Mouse (Mus musculus) monocyte, adult 5-6 weeks (primary cell): ENCODE data around the gene Gm4881. TPM values are rescaled to one million over a fixed set of nuclear protein-coding genes. Genes with fewer than 3 reads are reported as not detected.

Experiments
- ATAC-seq: fragments of 153-309, 156-312 bp; replicated peaks from 2 replicates; pipeline ENCODE4 v1.8.0; 2017; ENCODE audit warnings: mild to moderate bottlenecking; ENCODE audit not compliant: low TSS enrichment, insufficient number of reproducible peaks, severe bottlenecking, poor library complexity, low FRiP score
- total RNA-seq: library from RNA; stranded (forward); fragments of 200-1000, 200-491, 200-594 nt; gene quantifications from 3 replicates; pipeline ENCODE4 v1.2.3, GENCODE M21; 2017

Gene Gm4881
- total RNA-seq, 1 experiment from 2014 or later = not detected

DNA sequence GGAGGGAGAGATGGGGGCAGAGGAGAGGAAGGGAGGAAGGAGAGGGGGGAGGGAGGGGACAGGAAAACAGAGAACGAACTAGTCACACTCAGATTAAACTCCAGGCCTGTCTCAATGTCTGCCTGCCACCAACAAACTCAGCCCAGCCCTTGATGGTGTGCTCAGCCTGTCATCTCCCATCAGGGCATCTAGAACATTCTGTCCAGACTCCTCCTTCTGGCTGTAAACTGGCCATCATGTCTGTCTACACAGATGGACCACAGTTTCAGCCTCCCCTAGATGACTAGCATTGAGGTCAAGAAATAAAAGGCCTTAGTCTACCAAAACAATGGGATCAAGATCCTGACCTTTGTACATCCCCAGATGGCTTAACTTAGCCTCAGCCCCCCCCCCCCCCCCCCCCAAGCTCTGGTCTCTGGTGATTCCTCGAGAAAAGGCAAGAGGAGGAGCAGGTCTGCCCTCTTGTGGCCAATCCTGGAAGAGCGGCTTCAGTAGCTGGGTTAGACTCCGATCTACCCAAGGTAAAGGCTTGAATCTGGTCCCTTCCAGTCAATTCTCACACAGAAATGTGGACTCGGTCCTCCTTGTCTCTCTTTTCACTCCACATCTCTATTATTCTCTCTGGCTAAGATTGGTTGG is 20.7 kb upstream of the Gm4881 start:
- peak; percentile 64; the same call in 1 of the 2 replicates for ATAC-seq

DNA sequence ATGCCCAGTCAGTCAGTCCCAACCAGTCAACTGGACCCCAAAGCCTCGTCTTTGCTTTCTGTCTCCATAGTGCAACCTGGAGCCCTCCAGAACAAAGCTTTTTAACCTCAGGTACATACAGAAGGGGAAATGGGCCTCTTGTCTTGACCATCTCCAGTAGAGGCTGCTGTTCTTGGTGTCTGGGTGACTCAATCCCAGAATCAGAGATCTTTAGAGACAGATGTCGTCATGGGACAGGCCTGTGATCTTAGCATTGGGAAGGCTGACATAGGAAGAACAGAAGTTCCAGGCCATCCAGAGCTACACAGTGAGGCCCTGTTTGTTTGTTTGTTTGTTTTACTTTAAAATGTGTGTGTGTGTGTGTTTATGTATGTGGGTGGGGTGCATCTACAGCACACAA is 20.0 kb upstream of the Gm4881 start:
- ATAC-seq = no peak

DNA sequence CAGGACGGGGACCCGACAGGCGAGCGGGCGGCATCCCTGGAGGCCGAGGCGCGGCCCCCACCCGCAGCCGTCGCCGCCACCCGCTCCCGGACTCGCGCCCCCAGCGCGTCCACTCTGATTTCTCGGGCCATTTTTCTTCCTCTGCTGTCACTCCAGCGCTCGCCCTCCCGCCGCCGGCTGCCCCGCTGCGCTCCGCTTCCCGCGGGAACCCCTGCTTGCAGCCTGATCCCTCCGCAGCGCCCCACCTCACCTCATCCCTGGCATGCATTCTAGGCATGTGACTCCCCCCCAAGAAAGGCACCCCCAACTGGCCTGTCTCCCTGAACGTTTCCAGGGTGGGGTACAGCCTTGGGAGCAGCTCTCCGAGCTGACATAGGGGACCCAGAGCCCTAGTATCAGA is 10.9 kb upstream of the Gm4881 start:
- no peak for ATAC-seq

DNA sequence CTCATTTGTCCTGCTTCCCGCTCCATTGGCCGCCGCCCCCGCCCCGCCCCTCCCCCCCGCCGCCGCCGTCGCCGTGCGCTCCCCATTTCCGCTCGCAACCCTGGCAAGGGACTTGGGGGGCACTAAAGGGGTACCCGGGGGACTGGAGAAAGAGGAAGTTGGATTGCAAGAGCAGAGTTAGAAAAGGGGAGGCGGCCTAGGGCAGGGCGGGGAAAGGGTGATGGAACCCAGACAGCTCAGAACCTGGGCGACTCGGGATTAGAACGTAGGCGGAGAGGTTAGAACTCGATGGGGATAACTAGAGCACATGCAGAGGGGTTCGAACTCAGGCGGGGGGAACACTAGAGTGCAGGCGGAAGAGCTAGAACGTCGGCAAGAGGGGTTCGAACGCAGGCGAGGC is 10.2 kb upstream of the Gm4881 start:
- ATAC-seq = peak; percentile 59

DNA sequence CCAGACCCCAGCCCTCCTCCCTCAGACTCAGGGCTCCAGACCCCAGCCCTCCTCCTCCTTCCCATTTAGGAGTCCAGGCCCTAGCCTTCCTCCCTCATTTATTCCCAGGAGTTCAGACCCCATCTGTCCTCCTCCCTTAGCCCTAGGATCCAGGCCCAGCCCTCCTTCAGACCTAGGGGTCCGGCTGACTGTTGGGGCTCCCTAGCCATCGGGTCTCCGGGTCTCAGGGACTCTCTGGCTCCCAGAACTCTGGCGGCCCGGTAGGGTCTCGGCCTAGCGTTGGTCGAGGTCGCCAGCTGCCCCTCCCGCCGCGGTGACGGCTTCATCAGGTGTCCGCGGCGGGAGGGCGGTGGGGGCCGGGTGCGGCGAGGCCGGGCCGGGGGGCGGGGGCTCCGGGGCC is 9.7 kb upstream of the Gm4881 start:
- ATAC-seq = no peak

DNA sequence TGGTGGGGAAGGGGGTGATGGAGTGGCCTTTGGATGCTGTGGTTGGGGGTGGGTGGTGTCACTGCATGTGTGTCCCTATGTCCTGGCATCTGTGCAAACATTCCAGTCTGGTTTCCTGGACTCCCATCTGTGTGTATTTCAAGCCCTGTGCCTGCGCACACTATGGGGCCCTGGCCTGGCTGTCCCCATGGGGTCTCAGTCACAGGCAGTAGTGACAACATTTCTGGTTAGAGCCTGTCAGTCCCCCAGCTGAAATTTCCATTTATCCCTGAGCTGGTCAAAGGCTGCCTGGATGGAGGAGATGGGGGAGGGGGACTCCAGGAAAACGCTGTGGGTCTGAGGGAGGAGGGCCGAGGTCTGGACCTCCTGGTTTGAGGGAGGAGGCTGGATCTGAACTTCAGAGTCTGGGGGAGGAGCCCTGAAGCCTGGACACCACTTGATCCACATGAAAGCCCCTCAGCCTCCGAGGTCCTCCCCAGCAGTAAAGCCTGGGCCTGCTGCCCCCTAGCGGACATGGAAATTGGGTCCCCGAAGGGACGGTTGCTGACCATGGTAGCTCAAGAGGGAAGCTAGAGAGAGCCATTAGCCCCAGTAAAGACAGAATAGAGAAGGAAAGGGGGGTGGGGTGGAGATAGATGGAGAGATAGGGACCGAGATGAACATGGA is 5.8 kb upstream of the Gm4881 start:
- peak; percentile 44; the same call in 1 of the 2 replicates for ATAC-seq

DNA sequence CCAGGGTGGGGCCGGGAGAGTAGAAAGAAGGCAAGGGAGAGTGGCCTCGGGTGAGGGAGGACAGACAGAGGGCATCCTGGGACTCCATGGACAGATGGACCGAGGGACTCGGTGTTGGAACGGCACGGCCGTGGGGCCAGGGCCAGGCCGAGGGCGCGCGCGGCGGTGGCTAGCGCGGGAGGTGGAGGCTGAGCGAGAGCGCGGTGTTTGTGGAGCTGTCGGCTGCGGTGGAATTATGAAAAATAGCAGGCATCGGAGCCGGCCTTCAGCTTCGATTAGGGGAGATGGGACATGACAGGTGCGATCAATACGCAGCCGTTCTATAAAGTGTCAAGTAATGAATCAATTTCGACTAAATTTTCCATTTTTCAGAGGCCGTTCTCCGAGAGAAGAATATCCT is 4.5 kb upstream of the Gm4881 start:
- ATAC-seq = no peak

DNA sequence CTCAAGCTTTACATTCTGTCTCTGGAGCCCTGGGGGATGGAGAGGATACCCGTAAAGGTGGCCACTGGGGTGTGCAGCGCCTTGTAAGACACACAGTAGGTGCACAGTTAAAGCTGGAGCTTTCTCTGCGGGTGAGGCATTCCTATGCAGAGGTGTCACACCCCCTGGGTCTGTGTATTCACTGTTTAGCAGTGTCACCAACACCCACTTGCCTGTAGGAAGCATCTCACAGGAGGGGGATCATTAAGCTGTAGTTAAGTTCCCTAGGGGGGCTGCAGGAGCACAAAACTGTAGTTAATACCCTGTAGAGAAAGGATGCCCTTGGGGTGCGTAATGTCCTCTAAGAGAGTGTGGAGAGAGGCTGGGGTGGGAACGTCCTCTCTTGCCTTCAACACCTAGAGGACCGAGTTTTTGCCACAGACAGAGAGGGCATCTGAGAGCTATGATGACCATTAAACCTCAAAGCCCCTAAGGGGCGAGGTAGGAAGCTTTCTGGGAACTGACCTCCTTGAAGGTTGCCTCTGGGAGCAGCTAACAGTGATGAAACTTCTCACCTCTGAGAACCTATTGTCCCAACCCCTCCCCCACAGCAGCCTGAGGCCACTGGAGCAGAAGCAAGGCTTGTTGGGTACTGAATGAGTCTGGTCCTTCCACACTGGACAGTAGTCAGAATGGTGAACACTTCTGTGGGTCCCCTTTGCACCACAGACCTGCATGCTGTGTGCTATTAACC is 3.2 kb upstream of the Gm4881 start:
- no peak for ATAC-seq

DNA sequence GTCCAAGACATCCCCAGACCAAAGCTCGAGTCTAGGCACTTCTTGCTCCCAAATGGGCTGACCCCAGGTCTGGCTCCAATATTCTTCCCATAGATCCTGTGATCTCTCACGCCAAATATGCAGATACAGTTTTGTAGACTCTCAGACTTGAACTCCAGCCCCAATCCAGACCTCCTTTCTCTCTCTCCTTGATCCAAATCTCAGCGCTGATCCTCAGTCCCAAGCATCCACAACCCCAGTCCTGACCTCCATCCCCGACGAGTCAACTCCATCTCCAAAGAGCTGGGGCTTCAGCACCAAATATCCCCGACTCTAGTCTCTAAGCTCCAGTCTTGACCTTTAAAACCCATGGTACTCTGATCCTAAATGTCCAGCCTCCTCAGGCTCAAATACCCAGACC is 653 bp downstream of the Gm4881 start:
- no peak for ATAC-seq

DNA sequence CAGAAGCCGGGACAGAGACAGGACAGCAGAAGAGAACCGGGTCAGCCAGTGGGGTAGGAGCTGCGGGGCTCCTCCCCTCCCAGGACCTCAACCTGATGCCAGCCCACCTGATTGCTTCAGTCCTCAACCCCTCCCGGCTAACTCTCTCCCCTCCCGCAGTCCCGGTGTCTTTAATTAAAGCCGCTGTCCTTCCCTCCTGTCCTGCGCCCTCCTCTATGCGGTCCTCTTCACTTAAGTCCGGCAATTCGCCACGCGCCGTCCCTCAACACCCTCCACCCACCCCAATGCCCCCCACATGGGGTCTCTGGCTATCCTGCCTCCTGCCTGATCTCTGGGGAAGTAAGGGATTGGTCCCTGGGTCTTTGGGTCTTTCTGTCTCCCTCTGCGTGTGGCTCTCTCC is 12.6 kb downstream of the Gm4881 start:
- ATAC-seq = no peak

DNA sequence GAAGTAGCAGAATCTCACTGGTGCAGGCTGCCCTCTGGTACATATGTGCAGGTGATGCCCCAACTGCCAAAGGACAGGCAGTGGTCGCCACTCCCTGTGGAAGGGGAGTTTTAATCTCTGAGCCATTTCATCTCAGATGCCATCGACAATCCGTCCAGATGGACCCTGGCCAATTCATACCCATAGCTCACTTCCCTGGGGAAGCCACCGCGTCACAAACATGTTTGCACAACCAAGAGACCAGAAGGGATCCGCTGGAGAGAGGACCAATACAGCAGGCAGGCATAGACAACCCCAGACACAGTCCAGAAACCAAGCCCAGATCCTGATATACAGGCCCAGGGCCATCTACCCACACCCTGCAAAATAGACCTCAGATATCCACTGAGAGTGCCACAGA is 13.8 kb downstream of the Gm4881 start:
- ATAC-seq = no peak

DNA sequence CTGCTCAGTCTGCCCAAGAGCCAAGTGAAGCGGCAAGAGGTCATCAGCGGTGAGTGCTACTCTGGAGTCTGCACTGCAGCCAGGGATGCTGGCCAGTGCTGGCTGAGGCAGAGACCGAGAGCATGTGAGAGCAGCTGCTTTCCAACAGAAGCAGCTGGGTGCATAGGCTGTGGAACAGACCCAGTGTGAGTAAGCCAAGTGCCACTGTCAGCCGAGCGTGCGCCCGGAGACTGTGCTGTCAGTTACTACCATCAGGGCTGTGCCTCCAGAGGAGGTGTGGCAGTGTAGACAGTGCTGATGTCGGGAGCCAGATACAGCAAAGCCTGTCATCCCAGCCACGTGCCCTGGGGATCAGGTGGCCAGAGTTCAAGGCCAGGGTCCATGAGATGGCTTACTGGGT is 24.6 kb downstream of the Gm4881 start:
- ATAC-seq = no peak

DNA sequence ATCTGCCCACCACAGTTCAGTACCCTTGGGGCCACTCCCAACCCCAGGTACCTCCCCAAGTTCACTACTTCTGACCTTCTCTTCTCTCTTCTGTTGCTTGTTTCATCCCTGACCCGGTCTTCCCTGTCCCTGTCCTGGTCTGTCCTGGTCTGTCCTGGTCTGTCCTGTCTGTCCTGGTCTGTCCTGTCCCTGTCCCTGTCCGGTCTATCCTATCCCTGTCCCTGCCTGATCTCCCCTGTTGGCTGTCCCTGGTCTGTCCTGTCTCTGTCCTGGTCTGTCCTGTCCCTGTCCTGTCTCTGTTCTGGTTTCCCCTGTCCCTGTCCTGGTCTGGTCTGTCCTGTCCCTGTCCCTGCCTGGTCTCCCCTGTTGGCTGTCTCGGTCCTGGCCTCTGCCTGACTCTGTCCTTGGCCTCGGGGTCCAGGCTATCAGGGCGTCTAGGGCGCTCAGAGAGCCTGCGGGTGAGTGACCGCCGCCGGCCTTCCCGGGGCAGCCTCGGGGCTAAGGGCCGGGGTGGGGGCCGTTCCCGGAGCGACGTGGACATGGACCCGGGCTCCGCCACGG is 25.5 kb downstream of the Gm4881 start:
- ATAC-seq = no peak

DNA sequence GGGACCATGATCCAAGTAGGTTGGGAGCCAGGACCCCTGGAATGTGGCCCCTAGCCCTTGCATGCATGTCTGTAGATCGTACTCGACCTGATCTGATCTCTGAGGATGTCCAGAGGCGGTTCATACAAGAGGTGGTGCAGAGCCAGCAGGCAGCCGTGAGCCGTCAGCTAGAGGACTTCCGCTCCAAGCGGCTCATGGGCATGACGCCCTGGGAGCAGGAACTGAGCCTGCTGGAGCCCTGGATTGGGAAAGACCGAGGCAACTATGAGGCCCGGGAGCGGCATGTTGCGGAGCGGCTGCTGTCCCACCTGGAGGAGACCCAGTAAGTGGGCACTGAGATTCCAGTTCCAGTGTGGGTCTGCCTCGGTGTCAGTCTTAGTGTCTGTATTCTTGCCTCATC is 31.8 kb downstream of the Gm4881 start:
- no peak for ATAC-seq

DNA sequence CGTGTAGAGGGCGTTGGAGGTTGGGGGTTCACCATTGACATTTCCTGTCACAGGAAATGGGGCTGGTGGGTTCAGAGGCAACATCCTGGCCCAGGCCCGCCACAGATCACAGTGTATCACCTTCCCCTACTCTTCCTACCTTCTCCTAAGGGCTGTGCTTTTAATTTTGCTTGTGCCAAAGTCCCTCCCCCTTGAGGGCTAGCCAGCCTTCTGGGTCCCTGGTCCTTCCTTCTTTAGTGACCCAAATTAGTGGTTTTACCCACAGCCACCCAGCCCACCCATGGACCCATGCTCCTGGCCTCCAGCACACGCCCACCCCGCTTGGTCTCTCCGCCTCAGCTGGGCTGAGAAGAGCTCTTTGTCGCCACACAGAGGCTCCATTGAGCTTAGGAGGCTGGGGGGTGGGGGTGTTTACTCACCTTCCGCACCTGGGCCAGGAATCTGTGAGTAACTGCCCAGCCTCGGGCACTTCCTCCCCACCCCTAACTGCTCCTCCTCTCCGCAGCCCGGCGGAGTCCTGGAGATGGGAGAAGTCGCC is 37.0 kb downstream of the Gm4881 start:
- no peak for ATAC-seq

DNA sequence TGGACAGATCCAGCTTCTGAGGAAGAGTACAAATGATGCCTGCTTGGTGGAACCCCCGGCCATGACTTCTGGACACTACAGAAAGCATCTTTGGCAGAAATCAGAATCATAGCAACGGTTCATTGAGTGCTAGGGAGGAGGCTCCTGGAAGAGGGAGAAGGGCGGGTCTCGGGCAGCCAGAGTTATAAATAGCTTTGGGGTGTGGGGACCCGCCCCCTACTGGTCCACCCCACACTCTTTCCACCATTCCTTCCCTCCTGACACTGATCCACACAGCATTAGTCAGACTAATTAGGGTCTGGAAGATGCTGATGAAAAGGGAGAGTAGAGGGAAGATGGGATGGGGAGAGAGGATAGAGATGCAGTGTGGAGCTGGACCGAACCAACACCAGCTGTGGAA is 37.7 kb downstream of the Gm4881 start:
- ATAC-seq = no peak

DNA sequence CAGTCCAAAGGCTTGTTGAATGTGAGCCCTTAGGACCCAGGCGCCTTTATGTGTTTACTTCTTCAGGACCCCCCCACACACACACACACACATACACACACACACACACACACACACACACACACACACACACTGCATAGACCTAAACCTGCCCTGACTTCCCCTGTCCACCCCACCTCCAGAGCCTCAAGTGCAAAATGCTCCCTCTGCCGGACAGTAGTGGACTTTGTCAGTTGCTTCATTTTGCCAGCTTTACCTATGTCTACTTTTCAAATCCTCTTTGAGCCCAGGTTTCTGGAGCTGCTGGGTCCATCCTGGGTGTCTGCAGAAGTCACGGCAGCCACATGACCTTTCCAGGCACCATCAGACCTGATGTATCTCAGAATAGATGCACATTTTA is 39.4 kb downstream of the Gm4881 start:
- no peak for ATAC-seq

DNA sequence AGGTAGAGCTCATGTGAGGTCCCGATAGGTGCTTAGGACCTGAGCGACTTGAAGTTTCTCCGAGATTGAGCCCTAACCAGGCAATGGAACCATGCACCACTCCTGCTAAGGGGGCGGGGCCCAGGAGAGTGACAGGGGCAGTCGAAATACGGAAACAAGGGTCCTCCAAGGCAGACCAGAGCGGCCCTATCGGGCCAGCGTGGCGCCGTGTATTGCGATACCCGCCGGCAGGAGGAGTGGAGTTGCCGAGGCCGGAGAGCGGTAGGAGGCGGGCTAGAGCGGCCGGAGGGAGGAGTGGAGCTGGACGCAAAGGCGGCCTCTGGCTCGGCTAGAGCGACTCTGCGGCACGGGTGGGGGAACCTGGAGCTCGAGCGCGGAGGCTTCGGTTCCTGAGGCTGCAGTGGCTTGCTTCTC is 40.2 kb downstream of the Gm4881 start:
- ATAC-seq = peak; percentile 74

DNA sequence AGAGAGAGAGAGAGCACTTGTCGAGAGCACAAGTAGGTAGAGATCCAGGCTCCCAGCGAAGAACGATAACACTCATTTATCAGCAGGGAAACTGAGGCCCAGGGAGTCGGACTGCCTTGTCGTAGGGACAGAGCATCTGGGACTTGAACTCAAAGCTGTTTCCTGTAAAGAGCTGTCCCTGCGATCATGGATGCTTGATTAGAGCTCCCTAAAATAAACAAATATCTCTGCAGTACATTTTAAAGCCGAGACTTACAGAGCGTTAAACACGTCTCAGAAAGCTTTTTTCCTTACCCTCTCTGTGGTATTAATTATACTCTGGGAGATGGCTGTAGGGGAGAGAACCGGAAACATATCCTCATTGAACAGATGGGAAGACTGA is 40.9 kb downstream of the Gm4881 start:
- ATAC-seq = no peak
